Mouse (Mus musculus) ES-E14 (cell line): ENCODE results near the gene Aqp11.

Source experiments
- HCFC1 ChIP-seq: IDR thresholded peaks from 2 replicates; pipeline ENCODE4 v1.6.1; 2012; ENCODE audit warnings: low read length, inconsistent platforms, borderline replicate concordance; ENCODE audit not compliant: insufficient read depth
- MAFK ChIP-seq: IDR thresholded peaks from 2 replicates; pipeline ENCODE4 v1.6.1; 2014; ENCODE audit warnings: mild to moderate bottlenecking, low read depth, low read length, inconsistent platforms; ENCODE audit not compliant: insufficient read depth
- ZC3H11A ChIP-seq: IDR thresholded peaks from 2 replicates; pipeline ENCODE4 v1.6.1; 2012; ENCODE audit warnings: low read depth, mild to moderate bottlenecking, inconsistent platforms, low read length, borderline replicate concordance
- ZNF384 ChIP-seq: IDR thresholded peaks from 2 replicates; pipeline ENCODE4 v1.6.1; 2012; ENCODE audit warnings: low read depth, low read length, inconsistent platforms

DNA sequence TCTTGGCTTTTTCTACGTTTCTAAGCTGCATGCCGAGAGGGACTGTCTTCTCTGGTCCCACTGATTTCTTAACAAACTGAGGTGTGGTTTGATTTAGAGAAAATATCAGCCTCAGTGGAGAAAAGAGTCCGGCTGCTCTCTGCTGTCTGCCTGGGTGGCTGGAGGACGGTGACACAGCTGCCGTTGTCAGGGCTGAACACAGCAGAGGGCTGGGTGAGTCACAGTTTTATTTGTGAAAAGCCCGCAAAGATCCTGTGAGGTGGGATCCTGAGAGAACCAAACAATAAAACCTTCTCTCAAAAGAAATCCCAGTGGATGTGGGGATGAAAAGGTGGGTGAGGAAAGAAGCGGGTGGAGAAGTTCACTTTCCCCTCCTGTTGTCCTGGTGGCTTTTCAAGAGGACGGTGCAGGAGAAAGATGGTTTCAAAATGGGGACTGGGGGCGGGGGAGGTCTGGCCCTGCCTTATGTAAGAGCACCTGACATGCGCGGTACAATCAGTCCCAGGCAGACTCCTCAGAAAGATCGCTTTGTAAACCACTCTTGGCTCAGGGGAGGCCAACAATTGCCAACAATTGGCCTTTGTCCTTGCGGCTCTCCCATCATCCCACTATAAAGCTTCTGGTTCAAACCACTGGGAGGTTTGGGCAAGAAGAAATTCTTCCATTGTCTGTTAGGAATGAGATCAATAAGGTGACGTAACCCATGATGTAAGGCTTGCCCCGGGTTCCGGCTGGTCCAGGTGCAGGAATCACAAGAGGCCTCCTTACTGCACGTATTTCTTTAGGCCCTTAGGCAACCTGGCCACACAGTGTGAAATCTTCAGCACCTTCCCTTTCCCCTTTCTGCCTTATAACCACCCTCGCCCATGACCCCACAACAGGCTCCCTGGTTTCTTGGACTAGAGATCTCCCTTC, 19.1 kb upstream of the Aqp11 start:
- TF ChIP-seq ZNF384, result no peak
- TF ChIP-seq HCFC1, result no peak
- no peak for TF ChIP-seq ZC3H11A
- no peak for TF ChIP-seq MAFK
